Mouse (Mus musculus): Measurements from ENCODE around the gene Cacna2d2.

GRCm38 (mm10) chr9:107398968-107399367 is 444 bp upstream of the Cacna2d2 start:
- TF ChIP-seq GATA1 (IDR thresholded peaks at IDR 0.05; ENCODE audit: borderline replicate concordance, low read length) (no peak), FLI1 (IDR thresholded peaks at IDR 0.05; ENCODE audit: low read length) (no peak)

Measured in megakaryocyte, embryonic 14.5 days (primary cell).